Mouse (Mus musculus) liver, postnatal 0 days (tissue): ENCODE measurements at regions not wholly inside any gene's neighbourhood (a gene's known extent, or its start where the extent isn't known, plus 50 kb on each side); places are given as distances from the start of the nearest gene placed in this dataset.

ENCODE experiments used
- CTCF ChIP-seq: sonication (generic); IDR thresholded peaks from 2 replicates; pipeline ENCODE4 v1.5.1; 2016; ENCODE audit warnings: antibody characterized with exemption, low read depth
- EP300 ChIP-seq: IDR thresholded peaks from 2 replicates; pipeline ENCODE4 v1.6.1; 2016; ENCODE audit warnings: antibody characterized with exemption, low read depth, mild to moderate bottlenecking

DNA sequence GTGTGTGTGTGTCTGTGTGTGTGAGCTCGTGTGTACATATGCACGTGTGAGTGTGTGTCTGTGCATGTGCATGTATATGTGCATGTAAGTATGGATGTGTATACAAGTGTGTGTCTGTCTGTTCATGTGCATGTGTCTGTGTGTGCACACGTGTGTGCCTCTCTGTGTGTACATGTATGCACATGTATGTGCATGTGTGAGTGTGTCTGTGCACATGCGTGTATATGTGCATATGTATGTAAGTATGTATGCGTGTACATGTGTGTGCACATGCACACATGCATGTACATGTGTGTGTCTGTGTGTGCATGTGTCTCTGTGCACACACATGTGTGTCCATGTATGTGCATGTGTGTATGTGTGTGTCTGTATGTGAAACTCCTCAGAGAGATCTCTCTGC lies 55.6 kb upstream of the Kras start:
- TF ChIP-seq CTCF, result no peak
- no peak for TF ChIP-seq EP300
